Mouse (Mus musculus) myocyte (in vitro differentiated cells): ENCODE measurements around the gene Bdh1.

ENCODE experiments used
- MAX ChIP-seq: IDR thresholded peaks from one replicate; pipeline ENCODE4 v1.6.1; 2011; ENCODE audit warnings: low read depth, mild to moderate bottlenecking, control low read depth
- POLR2A ChIP-seq: IDR thresholded peaks from one replicate; pipeline ENCODE4 v1.6.1; 2011; ENCODE audit warnings: low read depth, mild to moderate bottlenecking, control low read depth, moderate library complexity; ENCODE audit not compliant: insufficient read length
- USF1 ChIP-seq: IDR thresholded peaks from one replicate; pipeline ENCODE4 v1.6.1; 2011; ENCODE audit warnings: low read depth, mild to moderate bottlenecking, control low read depth, moderate library complexity

DNA sequence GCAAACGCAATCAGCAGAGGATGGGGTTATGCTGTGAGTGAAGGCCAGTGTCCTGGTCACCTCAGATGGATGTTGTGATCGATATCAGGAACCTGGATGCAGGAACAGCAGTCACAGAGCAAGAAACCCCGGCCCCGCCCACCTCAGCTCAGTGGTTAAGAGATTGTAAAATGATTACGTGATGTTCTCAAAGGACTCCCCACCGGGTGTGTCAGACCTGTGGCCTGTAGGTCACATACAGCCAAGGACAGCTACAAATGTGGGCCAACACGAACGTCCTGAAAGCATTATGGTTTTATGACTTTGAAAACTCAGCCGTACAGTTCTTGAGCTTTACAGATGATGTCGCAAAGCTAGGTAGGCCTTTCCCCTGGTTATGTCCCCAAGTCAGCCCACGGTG, 15.3 kb downstream of the Bdh1 start:
- TF ChIP-seq USF1: no peak
- no peak for TF ChIP-seq POLR2A
- no peak for TF ChIP-seq MAX
